Mouse (Mus musculus): Measurements from ENCODE around the gene Prkg1.

GRCm38 (mm10) chr19:30623620-30624019 lies 1141.2 kb downstream of the Prkg1 start:
- TF ChIP-seq CTCF (IDR thresholded peaks at IDR 0.05; ENCODE audit: borderline replicate concordance, insufficient read depth, low read depth, low read length): no peak
- TF ChIP-seq POLR2A (IDR thresholded peaks at IDR 0.05; ENCODE audit: borderline replicate concordance, insufficient read depth, low read length): no peak

Data from cerebellum, adult 2 months (tissue).